Mouse (Mus musculus) kidney, postnatal 25 days (tissue): Measurements from ENCODE around the gene Det1.
A peak's percentile ranks its signal among the peaks of the same experiment; 100 is the strongest.

ENCODE experiments used
- DNase-seq, 2 experiments: peaks; one replicate each; pipeline ENCODE4 v3.0.0; 2021; ENCODE audit warnings: mixed read lengths in 2 of 2

The Det1 gene

DNA sequence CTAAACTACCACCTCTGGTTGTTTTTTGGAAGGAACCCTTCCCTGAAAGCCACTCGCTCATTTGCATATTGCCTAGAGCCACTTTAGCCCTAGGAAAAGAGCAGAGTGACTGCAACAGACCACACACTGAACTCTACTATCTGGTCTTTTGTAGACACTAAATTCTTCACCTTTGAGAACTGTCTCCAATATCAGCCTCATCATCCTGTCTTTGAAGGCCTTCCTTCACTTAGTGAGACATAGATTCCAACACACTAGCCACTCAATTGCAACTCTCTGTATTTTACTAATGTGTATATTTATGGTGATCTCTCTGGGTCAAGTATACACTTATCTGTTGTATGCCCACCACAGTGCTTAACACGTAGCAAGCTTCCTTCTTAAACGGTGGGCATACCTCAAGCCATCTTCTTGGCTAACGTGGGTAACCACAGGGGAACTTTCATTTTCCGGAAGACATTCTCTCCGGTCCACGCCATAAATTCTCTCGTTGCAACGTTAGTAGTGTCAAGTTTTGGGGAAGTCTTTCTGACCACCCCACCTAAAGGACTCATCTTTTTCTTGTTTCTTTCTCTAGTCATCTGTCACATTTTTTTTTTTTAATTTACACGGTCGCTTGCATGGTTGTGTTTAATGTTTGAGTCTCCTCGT lies 872 bp downstream of the Det1 start:
- DNase-seq, result no peak

DNA sequence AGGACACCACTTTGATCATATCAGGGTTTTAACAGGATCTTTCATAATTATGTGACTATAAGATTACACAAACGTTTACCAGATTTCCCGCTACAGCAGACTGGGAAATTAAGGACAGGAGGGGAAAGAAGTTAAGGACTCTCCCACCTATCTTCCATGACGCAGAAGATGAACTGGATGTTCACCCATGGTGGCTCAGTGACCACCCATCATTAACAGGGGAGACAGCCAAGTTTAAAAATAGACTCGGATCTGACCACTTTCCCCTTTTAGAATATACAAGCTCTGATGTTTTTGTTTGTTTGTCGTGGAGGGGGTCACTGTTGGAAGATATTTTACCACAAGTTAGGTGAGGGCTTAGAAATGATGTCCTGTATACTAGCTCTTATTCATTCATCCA lies 5.5 kb downstream of the Det1 start:
- DNase-seq, result no peak

DNA sequence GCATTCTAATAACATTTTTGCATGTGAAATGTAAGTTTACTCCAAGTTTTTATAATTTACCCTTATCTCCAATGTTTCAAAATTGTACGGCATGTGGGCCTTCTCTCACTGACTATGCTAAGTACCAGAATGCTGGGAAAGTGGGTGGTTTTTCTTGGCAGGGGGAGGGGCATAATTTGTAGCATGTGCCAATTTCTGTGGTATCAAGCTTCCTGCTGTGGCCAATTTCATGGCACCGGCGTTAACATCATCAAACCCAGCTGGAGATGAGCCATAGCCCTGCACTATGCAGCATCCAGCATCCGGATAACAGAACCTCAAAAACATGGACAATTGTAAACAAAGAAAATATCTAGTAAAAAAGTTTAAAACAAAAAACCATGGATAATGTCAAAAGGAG lies 9.8 kb downstream of the Det1 start:
- DNase-seq, result no peak

DNA sequence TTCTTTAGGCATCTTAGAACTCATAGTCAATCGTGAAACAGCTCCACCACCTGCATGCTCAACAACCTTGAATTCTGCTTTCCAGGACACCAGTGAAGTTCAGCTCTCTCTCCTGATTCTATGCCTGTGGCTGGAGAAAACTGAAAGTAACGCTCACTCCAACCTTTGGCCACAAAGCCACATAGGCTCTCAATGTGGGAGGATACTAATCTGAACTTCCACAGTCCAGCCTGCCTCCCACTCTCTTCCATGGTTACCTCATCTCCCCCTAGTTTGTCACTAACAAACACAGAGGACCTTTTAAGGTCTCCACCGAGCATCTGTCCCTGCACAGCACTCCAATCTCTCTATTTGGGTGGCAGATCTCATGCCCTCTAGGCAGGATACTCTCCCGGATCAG lies 11.4 kb downstream of the Det1 start:
- DNase-seq, result no peak

DNA sequence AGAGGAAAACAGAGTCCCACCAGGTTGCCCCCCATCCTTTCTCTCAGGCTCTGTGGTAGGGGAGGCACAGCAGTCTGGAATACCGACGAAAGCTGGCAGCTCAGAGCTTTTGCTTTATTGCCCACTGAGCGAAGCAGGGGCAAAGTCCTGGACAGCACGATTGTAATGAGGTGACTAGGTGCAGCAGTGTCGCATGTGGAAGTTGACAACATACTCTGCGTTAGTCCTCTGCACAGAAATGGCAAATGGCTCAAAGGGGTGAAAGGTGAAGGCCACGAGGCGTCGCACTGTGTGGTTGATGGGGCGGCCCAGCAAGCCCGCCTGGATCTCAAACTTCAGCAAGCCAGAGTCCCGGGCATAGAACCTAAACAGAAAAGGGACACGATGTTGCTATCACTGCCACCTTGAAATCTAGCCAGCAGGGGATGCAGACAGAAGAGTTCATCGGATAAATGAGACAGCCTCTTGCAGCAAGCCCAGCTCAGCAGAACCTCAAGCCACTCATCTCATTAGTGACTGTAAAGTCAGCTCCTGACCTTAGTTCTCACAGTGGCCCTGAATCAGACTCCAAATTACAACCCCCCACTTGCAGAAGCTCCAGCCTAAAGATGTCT lies 19.2 kb downstream of the Det1 start:
- no peak for DNase-seq

DNA sequence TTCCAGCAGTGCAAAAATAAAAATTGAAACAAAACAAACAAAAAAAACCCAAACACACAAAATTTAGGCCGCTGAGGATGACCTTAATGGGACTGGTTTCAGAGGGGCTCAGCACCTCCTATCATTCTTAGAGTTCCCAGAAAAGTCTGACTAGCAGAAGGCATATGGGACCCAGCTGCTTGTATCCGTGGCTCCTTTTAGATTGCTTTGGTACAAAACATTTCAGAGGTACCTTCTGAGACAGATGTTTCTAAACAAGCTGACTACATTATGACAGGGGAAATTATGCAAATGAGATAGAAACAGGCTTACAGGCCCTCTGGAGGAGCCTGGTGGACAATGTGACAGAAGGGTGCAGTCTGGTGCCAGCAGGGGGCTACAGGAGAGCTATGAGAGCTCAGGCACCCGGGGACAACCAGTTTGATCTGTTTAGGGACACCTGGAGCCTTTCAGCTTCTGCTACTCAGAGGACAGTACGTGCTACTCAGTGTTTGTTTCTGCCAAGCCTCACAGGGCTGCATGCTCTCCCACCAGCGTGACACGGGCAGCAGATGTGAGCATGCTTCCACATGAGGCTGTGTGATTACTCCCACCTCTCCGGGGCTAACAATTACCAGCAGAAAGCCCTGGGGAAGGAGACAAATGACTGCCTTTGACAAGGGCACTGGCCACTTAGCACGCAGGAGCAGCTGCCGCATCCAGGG lies 20.2 kb downstream of the Det1 start:
- DNase-seq, result no peak

DNA sequence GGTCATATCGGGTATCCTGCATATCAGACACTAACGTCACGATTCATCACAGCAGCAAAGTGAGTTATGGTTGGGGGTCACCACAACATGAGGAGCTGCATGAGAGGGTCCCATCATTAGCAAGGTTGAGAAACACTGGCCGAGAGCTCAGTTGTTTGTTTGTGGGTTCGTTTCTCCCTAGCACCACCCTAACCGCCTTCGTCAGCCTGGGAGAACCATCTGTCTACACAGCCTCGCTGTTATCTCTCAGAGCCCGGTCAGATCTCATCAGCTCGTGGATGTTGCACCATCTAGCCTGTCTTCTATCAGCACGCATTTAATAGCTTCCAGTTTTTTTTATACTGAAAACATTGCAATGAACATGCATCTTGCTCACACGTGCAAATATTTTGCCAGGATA lies 28.7 kb downstream of the Det1 start:
- no peak for DNase-seq

DNA sequence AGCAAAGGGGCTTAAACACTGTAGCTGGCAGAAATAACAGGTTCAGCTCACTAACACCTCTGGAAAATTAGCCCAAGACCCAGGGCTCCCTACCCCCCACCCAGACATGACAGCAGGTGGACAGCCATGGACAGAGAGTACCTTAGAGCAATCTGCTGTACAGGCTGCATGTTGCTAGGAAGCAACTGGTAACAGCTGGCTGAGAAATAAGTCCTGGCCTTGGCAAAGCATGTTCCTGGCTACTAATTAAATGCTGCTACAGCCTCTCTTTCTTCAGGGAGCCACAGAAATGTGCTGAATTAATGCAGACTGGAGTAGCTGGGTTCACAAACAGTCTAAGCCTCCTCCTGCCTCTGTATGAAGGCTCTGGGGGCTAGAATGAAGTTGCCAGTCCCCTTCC lies 32.3 kb downstream of the Det1 start:
- DNase-seq, result peak; percentile 42 to 71

DNA sequence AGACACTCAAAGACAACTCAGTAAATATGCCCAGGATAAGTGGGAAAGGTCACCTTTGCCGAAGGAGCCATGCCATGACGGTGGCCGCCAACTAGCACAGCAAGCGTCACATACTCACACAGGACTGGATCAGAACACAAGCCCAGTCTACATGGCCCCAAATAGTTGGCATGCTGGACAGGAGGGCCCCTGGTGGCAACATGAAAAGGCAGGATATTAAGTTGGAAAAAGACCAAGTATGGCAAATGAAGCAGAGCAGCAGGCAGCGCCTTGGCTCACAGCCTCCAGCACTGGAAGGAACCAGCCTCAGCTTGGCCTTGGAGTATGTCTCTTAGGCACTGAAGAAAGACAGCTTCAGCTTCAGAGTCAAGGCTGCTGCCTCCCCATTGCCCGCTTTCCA lies 33.3 kb downstream of the Det1 start:
- DNase-seq, result peak; percentile 40 to 74

DNA sequence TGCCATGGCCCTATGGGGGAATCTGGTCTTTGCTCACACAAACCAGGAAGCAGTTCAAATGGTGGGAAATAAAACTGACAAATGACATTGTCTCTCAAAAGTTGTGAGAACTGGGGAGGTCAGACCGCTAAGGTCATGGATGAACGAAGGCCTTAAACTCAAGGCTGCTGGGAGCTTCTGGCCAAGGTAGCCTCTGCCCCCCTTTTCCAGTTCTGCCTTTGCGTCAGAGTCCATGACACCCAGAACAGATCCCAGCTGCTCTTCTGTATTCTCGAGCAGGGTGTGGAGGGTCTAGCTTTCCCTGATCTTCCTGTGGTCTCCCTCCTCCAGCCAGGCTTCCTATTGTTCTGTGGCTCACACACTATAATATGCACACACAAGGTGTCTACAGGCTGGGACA lies 39.9 kb downstream of the Det1 start:
- DNase-seq, result no peak

DNA sequence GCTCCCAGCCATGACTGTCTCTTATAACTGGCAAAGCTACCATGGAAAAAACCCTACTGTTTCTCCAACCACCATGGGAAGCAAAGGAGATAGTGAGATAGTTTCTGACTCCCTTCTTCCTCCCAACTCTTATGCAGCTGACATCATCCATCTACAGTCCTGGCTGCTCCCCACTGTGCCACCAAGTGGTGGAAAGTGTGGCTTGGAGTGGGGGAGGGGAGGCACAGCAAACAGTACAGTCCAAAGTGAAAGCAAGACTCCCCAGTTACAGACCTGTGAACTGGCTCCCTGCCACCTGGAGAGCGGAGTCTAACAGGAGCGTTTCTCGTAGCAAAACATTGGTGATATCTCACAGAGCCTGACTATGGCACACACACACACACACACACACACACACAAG lies 43.2 kb downstream of the Det1 start:
- peak; percentile 50 to 64 for DNase-seq

DNA sequence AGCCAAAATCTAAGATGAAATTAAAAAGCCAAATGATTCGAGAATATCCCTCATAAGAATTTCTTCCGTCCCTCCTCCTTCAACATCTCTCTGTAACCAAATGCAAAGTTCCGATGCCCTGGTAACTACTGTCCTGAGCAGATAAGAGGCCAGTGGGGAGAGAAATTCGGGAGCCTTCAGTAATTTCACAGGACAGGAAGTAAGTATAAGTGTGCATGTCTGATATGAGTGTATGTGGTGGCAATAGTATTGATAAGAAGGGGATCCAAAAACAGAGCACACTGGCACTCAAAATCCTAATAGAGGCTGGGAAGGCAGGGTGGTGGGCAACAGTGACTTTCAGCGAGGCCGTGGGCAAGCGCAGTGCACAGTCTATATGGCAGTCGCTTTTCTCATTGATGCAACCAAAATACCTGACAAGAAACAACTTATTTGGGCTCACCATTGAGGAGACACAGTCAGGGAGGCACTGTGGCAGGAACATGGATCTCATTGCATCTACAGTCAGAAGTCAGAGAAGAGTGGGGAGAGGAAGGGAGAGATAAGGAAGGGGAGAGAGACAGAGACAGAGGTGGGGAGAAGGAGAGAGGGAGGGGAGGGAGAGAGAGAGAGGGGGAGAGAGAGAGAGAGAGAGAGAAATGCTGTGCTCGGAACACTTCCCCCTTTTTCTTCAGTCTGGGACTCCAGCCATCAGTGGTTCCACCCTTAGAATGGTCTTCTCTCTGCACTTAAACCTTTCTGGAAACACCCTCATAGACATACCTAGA lies 47.1 kb downstream of the Det1 start:
- no peak for DNase-seq

DNA sequence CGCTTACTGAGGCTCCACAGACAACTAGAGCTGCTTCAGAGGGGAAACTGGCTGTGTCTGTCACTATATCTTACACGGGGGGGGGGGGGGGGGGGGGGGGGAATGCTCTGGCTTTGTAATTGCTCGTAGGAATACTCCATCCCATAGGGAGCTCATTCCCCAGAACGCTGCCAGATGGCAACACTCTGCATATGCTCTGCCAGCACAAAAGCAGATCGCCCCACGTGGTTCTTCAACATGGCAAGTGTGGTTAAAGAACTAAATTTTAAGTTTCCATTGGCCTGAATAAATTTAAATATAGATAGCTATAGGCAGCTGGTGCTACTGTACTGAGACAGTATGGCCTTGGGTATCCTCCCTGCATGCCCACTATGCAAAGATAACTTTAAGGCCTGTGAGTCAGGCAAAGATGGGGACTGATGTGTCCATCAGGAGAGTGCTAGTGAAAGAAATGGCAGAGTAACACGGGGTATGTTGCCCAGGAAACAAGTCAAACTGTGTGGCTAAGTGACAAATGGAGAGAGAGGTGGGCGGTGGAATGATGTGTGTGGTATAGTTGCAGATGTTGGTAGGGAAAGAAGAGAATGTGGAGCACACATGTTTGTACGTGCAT lies 49.1 kb downstream of the Det1 start:
- no peak for DNase-seq

DNA sequence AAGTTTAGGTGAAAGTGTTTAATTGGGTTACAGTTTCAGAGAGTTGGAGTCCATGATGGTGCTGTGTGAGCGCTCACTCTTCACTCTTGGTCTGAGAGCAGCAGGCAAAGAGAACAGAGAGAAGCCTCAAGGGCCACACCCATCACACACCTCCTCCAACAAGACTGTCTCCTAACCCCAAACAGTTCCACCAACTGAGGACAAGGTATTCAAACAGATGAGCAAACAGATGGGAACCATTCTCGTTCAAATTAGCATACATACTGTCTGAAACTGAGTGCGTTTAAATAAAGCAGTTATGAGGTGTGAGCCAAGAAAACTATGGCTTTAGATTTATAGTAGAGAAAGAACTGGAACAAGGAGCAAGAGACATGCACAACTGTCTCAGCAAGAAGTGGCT lies 50.4 kb downstream of the Det1 start:
- no peak for DNase-seq

DNA sequence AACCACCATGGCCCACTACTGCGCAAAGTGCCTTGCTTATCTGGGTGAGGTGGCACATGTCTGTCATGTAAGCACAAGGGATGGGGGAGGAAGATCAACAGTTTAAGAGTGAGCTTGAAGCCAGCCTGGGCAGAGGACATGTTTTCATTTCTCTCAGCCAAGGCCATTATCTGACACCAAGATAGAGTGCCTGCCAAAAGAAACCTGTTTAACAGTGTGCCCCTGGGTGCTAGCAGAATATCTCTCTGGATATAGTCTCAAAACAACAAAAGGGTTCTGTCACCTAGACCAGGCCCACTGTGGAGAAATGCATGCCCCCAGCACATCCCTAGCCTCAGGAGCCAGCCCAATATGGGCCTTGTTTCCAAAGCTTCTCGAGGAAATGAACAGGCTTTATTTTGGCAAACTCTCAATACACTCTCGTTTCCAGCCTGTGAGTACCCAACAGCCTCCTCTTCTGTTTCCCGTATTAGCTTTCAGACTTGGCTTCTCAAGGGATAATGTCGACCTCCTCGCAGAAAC lies 52.4 kb downstream of the Det1 start:
- no peak for DNase-seq

DNA sequence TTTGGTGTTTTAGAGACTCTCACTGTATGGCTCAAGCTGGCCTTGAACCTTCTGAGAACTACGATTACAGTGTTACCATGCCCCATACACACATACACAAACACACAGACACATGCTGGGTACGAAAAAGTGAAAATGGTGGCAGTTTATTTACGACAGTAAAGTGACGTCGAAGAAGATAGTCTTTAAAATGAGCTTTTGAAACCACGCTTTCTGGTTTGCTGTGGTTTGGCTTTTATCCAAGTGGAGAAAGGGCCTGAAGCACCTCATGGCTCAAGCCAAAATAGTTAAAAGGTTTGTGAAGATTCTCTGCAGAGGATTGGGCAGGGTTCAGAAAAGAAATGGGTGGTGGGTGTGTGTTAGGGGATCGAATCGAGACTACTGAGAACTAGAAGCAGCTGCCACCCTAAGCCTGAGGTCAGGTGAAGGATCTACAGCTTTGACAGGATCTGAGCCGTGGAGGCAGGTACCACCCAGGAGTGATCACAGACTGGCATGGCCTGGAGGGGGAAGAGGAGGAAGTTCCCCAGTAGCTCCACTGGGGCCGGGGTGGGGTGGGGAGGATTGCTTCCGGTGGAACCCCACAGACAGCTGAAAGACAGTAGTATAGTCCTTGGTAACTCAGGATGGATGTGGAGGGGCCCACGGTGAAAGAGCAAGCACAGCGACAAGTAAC lies 53.0 kb downstream of the Det1 start:
- DNase-seq, result no peak

DNA sequence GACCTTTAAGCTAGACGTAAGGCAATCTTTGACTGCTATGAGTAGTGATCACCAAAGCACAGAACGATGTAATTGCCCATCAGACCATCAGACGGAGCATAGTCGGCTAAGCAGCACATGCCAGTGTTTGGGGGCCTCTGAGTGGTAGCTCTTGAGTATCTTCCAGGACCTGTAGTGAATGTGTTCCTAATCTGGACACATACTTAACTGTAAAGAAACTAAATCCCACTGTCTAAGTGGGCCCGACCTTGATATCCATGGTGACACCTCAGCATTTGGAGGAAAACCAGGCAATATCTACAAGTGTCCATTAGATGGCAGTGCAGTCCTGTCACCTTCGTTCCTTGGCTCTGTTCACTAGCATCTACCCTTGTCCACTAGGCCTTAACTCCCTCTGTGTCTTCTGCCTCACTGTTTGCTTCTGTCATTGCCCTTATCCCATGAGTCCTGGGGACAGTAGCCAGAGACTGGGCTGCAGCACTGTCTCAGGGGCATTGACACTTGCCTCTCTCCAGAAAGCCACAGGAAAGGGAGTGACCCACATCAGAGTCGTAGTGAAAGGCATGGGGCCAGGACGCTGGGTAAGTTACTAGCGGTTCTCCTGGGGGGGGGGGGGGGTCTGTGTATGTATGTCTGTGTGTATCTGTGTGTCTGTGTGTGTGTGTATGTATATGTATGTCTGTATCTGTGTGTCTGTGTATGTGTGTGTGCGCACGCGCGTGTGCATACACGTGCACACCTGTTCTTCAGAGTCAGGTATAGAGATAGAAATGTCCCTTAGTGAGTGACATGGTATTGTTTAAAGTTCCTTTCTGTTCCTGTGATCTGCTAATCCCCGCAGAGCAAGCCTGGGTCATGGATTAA lies 55.5 kb downstream of the Det1 start:
- peak in 1 of 2 experiments; percentile 59 for DNase-seq

DNA sequence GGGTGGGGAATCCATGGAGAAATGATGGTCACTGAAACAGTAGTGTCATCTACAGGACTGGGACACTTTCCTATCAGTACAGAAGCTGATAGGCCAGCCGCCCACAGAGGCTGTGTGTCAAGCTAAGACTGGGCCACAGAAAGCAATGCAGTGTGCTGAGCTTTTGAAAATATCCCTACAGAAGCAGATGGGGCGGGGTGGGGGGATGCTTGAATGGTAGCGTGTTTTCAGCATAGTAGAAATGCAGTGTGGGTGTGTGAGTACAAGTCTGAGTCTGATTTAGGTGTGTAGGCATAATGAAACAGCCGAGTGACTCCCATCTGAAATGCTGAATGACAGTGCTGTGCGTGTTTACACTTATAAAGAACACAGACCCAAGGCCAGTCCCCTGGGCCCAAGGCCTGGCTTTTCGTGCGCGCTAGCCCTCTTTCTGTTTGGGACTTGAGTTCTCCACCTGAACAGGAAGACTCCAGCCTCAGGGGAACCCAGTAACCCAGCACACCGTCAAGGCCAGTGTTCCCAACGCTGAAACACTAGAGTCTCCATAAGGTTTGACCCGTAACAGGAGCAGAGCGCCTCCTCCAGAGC lies 59.2 kb downstream of the Det1 start:
- no peak for DNase-seq

DNA sequence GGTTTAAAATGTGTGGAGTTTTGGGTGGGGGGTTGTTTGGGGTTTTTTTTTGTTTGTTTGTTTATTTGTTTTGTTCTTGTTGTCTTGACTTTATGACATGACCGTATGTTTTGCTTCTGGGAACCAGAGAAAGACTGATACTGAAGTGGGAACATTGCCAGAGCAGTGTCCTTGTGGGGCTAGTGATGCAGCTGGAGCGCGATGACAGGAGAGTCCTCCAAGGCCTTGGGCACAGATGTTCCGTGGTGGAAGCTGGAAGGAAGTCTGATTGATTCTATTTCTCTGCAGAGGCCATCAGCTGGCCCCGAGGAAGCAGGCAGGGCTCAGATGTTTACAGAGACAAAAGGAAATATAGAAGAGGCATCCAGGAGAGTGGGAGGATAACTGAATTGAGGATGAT lies 61.2 kb downstream of the Det1 start:
- DNase-seq, result no peak

DNA sequence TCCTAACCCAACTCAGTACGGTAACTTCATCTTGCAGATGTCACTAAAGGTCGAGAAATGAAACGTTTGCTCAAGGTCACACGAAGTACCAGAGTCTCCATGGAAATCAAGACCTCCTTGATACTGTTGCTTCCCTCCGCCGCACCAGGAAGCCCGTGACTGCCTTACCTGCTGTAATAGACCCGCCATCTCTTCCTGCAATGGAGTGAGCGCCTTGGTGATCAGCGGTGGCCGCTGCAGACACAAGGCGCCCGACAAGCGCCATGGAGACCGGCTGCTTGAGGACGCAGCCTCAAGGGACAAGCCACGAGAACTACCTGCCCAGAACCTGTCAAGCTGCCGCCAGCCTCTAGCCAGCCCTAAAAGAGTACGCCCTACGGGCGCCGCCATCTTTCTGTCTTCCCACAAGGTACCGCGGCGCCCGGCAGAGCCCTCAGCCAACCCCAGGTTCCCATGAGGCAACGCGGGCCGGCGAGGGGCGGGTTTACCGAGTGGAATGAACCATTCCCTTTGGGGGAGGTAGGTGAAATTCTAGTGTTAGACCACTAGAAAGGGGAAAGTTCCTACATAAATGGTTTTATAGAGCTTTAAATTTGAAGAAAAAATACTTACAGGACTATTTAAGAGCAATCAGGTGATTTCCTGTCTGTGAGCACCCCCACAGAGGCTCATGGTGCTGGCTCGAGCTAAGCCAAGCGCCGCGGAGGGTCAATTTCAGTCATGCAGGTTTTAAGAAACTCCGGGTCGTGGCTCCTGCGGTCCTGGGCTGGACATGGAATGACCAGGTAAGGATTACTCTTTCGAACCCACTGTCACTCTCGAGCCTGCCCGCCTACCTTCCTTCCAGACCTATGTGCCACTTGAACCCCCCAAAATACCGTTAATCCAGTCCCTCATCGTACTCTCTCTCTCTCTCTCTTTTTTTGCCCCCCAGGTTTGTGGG lies 64.2 kb downstream of the Det1 start, which contains the start of the genes Mrps11 and Mrpl46:
TSS of gene Mrps11 (plus strand) at position 481 of the 943 bp plus-strand sequence.
TSS of gene Mrpl46 (minus strand) at position 893 of the 943 bp plus-strand sequence.
- DNase-seq, result peak; percentile 91 to 93
